In genomic region chr2:103577752-103578662, GRCm38 (mm10) we compare ENCODE assay signal across 12 mouse cellular contexts. TPM values are rescaled to one million over a fixed set of nuclear protein-coding genes. Genes with fewer than 3 reads are reported as not detected.
DNase-seq lines count a peak whose midpoint lies in the region; ATAC-seq and TF ChIP-seq lines count a peak whose summit lies in the region.
"Had no signal": no experiment of that assay in that cellular context is flagged by ENCODE, and none has a peak within 500 bp of the region (broad histone marks: within the 10 kb centered on the region; RNA-seq: fewer than 3 reads in every experiment).

No protein-coding gene starts in this region.

- no peak for TF ChIP-seq CTCF in stomach, postnatal 0 days (IDR thresholded peaks at IDR 0.05; ENCODE audit: low read depth)

- no peaks in the 10 kb centered on the region for H3K27me3 ChIP-seq in heart, embryonic 12.5 days (replicated peaks)
- H3K27me3 ChIP-seq in liver, embryonic 15.5 days, result peaks cover 12% of the 10 kb centered on the region; the same call in 1 of the 2 replicates
- no peaks in the 10 kb centered on the region for H3K27me3 ChIP-seq in stomach, postnatal 0 days (ENCODE audit: control insufficient read depth, insufficient read depth, low read length)

- peak overlapping the region; percentile 92 for H3K27ac ChIP-seq in heart, embryonic 12.5 days (ENCODE audit: poor library complexity, severe bottlenecking)
- H3K27ac ChIP-seq in liver, embryonic 15.5 days (replicated peaks), result peak overlapping the region; percentile 26; the same call in 1 of the 2 replicates
- H3K27ac ChIP-seq in stomach, postnatal 0 days (replicated peaks), result peak overlapping the region; percentile 56; the same call in 1 of the 2 replicates
- H3K27ac ChIP-seq: forebrain, embryonic 10.5 days had no signal

- TF ChIP-seq EP300 in stomach, postnatal 0 days (optimal IDR thresholded peaks at IDR 0.05), result no peak

- H3K4me3 ChIP-seq in heart, embryonic 12.5 days, result no peak overlapping the region
- no peak overlapping the region for H3K4me3 ChIP-seq in liver, embryonic 15.5 days (replicated peaks)
- H3K4me3 ChIP-seq in stomach, postnatal 0 days (ENCODE audit: low read depth, low read length), result no peak overlapping the region
- H3K4me3 ChIP-seq: forebrain, embryonic 10.5 days had no signal

- peaks cover 87% of the 10 kb centered on the region for H3K4me1 ChIP-seq in heart, embryonic 12.5 days (replicated peaks)
- H3K4me1 ChIP-seq in liver, embryonic 15.5 days (replicated peaks), result peaks cover 41% of the 10 kb centered on the region
- H3K4me1 ChIP-seq in stomach, postnatal 0 days (replicated peaks; ENCODE audit: control insufficient read depth, insufficient read depth), result peaks cover 7% of the 10 kb centered on the region; the same call in 1 of the 2 replicates

- H3K4me2 ChIP-seq in heart, embryonic 12.5 days, result peak overlapping the region; percentile 50
- H3K4me2 ChIP-seq in liver, embryonic 15.5 days, result no peak overlapping the region
- H3K4me2 ChIP-seq in stomach, postnatal 0 days (replicated peaks; ENCODE audit: low read depth), result no peak overlapping the region

- peak; percentile 43 for DNase-seq in urinary bladder, postnatal 14 days (ENCODE audit: low spot score)
- no peak for DNase-seq in urinary bladder, postnatal 36 days (ENCODE audit: low spot score in 2 of 2)
- DNase-seq in stomach, postnatal 0 days (ENCODE audit: low spot score), result no peak
- no peak for DNase-seq in natural killer cell, adult 2 months (ENCODE audit: low spot score in 2 of 2)
- DNase-seq in right cerebral cortex, postnatal 10 days (ENCODE audit: low spot score in 2 of 2), result no peak
- no peak for DNase-seq in layer of hippocampus, adult 11-12 months (ENCODE audit: low spot score)
- DNase-seq: adrenal gland, adult 2 months; cerebellum, adult 8-10 months; right cerebral cortex, postnatal 14 days had no signal

- no peaks in the 10 kb centered on the region for H3K9me3 ChIP-seq in heart, embryonic 12.5 days (replicated peaks)
- no peaks in the 10 kb centered on the region for H3K9me3 ChIP-seq in liver, embryonic 15.5 days (replicated peaks)
- no peaks in the 10 kb centered on the region for H3K9me3 ChIP-seq in stomach, postnatal 0 days (ENCODE audit: control insufficient read depth, low read length)
- H3K9me3 ChIP-seq: forebrain, embryonic 10.5 days had no signal

- WGBS in heart, embryonic 12.5 days, result 47% methylated on average over 7 of the region's 7 CpGs
- 55% methylated on average over 7 of the region's 7 CpGs for WGBS in liver, embryonic 15.5 days (ENCODE audit: insufficient replicate concordance)
- WGBS in stomach, postnatal 0 days, result 41% methylated on average over 7 of the region's 7 CpGs

- H3K36me3 ChIP-seq in heart, embryonic 12.5 days, result no peaks in the 10 kb centered on the region
- H3K36me3 ChIP-seq in liver, embryonic 15.5 days (replicated peaks), result no peaks in the 10 kb centered on the region
- no peaks in the 10 kb centered on the region for H3K36me3 ChIP-seq in stomach, postnatal 0 days (ENCODE audit: control insufficient read depth, insufficient read depth, low read length)
- H3K36me3 ChIP-seq: forebrain, embryonic 10.5 days had no signal

- ATAC-seq in heart, embryonic 12.5 days (ENCODE audit: insufficient number of reproducible peaks, low FRiP score), result peak; percentile 66
- ATAC-seq in liver, embryonic 15.5 days (ENCODE audit: insufficient read depth), result no peak
- ATAC-seq in stomach, postnatal 0 days (ENCODE audit: low FRiP score, low TSS enrichment), result peak; percentile 25; the same call in 1 of the 2 replicates

- peak overlapping the region; percentile 42; the same call in 1 of the 2 replicates for H3K9ac ChIP-seq in heart, embryonic 12.5 days
- no peak overlapping the region for H3K9ac ChIP-seq in liver, embryonic 15.5 days
- H3K9ac ChIP-seq in stomach, postnatal 0 days (ENCODE audit: low read length), result no peak overlapping the region

RNA-seq across cellular contexts. Expression of gene Abtb2, which starts 11.9 kb away (rescaled TPM):
- 28.0 and 29.5 TPM in 2 replicates for polyA plus RNA-seq in heart, embryonic 12.5 days (2016; fragmentation: Nextera tagmentation; extraction: Ambion mirVana)
- polyA plus RNA-seq in liver, embryonic 15.5 days (2015; fragmentation: Nextera tagmentation; extraction: Ambion mirVana), result 2.9 and 3.4 TPM in 2 replicates
- 3.5 and 4.0 TPM in 2 replicates for polyA plus RNA-seq in stomach, postnatal 0 days (2015; fragmentation: Nextera tagmentation; extraction: Ambion mirVana)

Comparison
In these comparisons a context has a peak if more than half of its experiments do, and no peak if none do; other contexts are left out.
1. H3K27ac ChIP-seq: peak in every context shown above with its lines; median percentile 92 in heart, embryonic 12.5 days; 56 in stomach, postnatal 0 days; 26 in liver, embryonic 15.5 days.